Mouse (Mus musculus) liver, embryonic 14.5 days (tissue): ENCODE measurements around the gene Tfpt. TPM values are rescaled to one million over a fixed set of nuclear protein-coding genes. Genes with fewer than 3 reads are reported as not detected.

Source experiments
- ATAC-seq: fragments of 200-750 bp; cut with Nextera tagmentation; 2 replicates; pipeline ENCODE4 v1.8.0; 2017; ENCODE audit warnings: moderate number of reproducible peaks, mild to moderate bottlenecking, moderate library complexity; ENCODE audit not compliant: insufficient read depth
- DNase-seq, 3 experiments: peaks; one replicate each; pipeline ENCODE4 v3.0.0-alpha.2; 2012 to 2013; ENCODE audit warnings: low read depth in 3 of 3, low spot score in 3 of 3
- H3K27ac ChIP-seq: fragments of 300-500 bp; sonication (generic); 2 replicates; pipeline ENCODE4 v1.5.1; 2014; ENCODE audit warnings: moderate library complexity, mild to moderate bottlenecking, control low read depth, inconsistent platforms
- H3K27me3 ChIP-seq: fragments of 300-500 bp; sonication (generic); 2 replicates; pipeline ENCODE4 v1.6.1; 2014; ENCODE audit warnings: mild to moderate bottlenecking, low read length, moderate library complexity; ENCODE audit not compliant: control insufficient read depth, insufficient read depth
- H3K36me3 ChIP-seq: fragments of 300-500 bp; sonication (generic); replicated peaks from 2 replicates; pipeline ENCODE4 v1.6.1; 2014; ENCODE audit warnings: low read depth; ENCODE audit not compliant: control insufficient read depth, insufficient read depth
- H3K4me1 ChIP-seq, 2 experiments: fragments of 200-500 bp in 1 of 2; fragments of 300-500 bp in 1 of 2; sonication (generic) in 1 of 2; replicated peaks; 2 replicates each; pipeline ENCODE4 v1.6.1; 2012 to 2014; ENCODE audit warnings: antibody characterized with exemption in 1 of 2, inconsistent platforms in 1 of 2, low read length in 1 of 2; ENCODE audit not compliant: control insufficient read depth in 2 of 2, insufficient read depth in 2 of 2
- H3K4me2 ChIP-seq: fragments of 300-500 bp; sonication (generic); 2 replicates; pipeline ENCODE4 v1.6.1; 2014; ENCODE audit warnings: low read depth, mild to moderate bottlenecking, control low read depth, moderate library complexity
- H3K4me3 ChIP-seq, 2 experiments: fragments of 200-500 bp in 1 of 2; fragments of 300-500 bp in 1 of 2; sonication (generic) in 1 of 2; 2 replicates each; pipeline ENCODE4 v1.5.1; 2012 to 2014; ENCODE audit warnings: low read depth in 2 of 2, low read length in 2 of 2, mild to moderate bottlenecking in 2 of 2, control low read depth in 1 of 2, inconsistent platforms in 1 of 2, moderate library complexity in 1 of 2; ENCODE audit not compliant: insufficient read depth in 1 of 2
- H3K9ac ChIP-seq: fragments of 300-500 bp; sonication (generic); replicated peaks from 2 replicates; pipeline ENCODE4 v1.6.1; 2014; ENCODE audit warnings: mild to moderate bottlenecking, control low read depth, moderate library complexity
- H3K9me3 ChIP-seq: fragments of 300-500 bp; sonication (generic); 2 replicates; pipeline ENCODE4 v1.6.1; 2016; ENCODE audit warnings: low read length, mixed read lengths; ENCODE audit not compliant: control insufficient read depth
- CTCF ChIP-seq: IDR thresholded peaks from 2 replicates; pipeline ENCODE4 v1.5.1; 2016; ENCODE audit warnings: antibody characterized with exemption, low read depth, control low read depth
- EP300 ChIP-seq: IDR thresholded peaks from 2 replicates; pipeline ENCODE4 v1.6.1; 2016; ENCODE audit warnings: antibody characterized with exemption, low read depth
- WGBS: fragments of 180-500 bp; shearing (Covaris S2); extraction: QIAGEN DNeasy Blood & Tissue Kit; methylation state at CpG from one replicate; pipeline ENCODE4 v1.1.7; 2014; ENCODE audit not compliant: insufficient replicate concordance; 5-methylcytosine and 5-hydroxymethylcytosine counted together
- polyA plus RNA-seq, 2 experiments: library from polyadenylated mRNA; depleted of rRNA in 1 of 2; stranded (reverse) in 1 of 2; unstranded in 1 of 2; fragments of >200 nt; fragmentation: Nextera tagmentation in 1 of 2; extraction: Ambion mirVana in 1 of 2; gene quantifications; 2 replicates each; pipeline versions ENCODE4 v1.2.1 to v1.2.3; 2012 to 2014

Gene Tfpt
- polyA plus RNA-seq, 2 experiments, result 7.7 to 10.7 TPM

DNA sequence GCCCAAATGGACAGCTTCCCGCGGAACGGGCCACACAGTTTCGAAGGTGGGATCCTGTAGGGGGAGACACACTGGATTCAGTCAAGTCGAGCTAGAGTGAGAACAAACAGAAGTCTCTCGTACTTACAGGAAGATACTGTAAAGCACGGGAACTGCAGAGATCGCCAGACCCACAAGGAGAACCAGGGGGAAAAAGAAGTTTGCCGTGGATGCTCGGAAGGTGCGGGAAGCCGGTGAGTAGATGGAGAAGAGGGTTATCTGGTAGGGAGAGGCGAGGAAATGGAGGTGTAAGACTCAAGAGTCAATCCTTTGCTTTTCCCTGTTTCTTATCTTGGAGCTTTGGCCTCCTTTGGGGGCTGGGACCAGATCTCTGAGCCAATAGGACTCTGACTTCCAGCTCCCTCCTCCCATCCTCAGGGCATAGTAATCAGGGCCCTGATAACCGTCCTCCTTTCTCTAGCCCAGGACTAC, 37.2 kb upstream of the Tfpt start:
- ATAC-seq (peak; percentile 25), DNase-seq (peak; percentile 24 to 68 (median 46))
- WGBS, result 22% methylated on average over 14 of the region's 14 CpGs
- peak overlapping the region; percentile 78 for H3K27ac ChIP-seq
- no peaks in the 10 kb centered on the region for H3K9me3 ChIP-seq
- peak overlapping the region; percentile 67 to 79 for H3K4me3 ChIP-seq
- peak overlapping the region; percentile 96 for H3K4me2 ChIP-seq
- H3K36me3 ChIP-seq, result peaks cover 10% of the 10 kb centered on the region
- H3K9ac ChIP-seq, result peak overlapping the region; percentile 64
- TF ChIP-seq EP300 (no peak), CTCF (peak; percentile 43)
- H3K4me1 ChIP-seq, result peaks cover 20 to 22% of the 10 kb centered on the region in 2 experiments
- no peaks in the 10 kb centered on the region for H3K27me3 ChIP-seq

- Histone ChIP-seq H3K9me3 (no peaks in the 10 kb centered on the region), H3K4me1 (peaks cover 20 to 22% of the 10 kb centered on the region in 2 experiments), H3K4me3 (peak within 1 kb of the TSS; percentile 78 to 79), H3K36me3 (peaks cover 23% of the 10 kb centered on the region), H3K27me3 (no peaks in the 10 kb centered on the region), H3K27ac (peak within 1 kb of the TSS; percentile 79), H3K4me2 (peak within 1 kb of the TSS; percentile 96), H3K9ac (peak within 1 kb of the TSS; percentile 77)
- 2% methylated on average over 45 of the region's 45 CpGs for WGBS
- 0 out of 2 replicates have a peak, but pooled peaks have one; percentile 27 for TF ChIP-seq EP300
- no peak for TF ChIP-seq CTCF
- peak; percentile 98 for ATAC-seq
- DNase-seq, result peak; percentile 97 to 98 (median 98)
These were observed 35.7 kb upstream of the Tfpt start, which contains the start of gene Leng1 for GRCm38 (mm10) chr7:3665215-3666114. Leng1 (minus strand) TSS chr7:3665840.

- H3K4me2 ChIP-seq, result peak overlapping the region; percentile 96
These were observed 34.9 kb upstream of the Tfpt start for GRCm38 (mm10) chr7:3664524-3665214.

GRCm38 (mm10) chr7:3658578-3658977, 28.8 kb upstream of the Tfpt start:
- no peak for DNase-seq
- no peak for TF ChIP-seq CTCF
- TF ChIP-seq EP300, result no peak

More at GRCm38 (mm10) chr7:3664524-3665214, 34.9 kb upstream of the Tfpt start:
- Histone ChIP-seq H3K4me3 (peak overlapping the region; percentile 78 to 79), H3K27me3 (no peaks in the 10 kb centered on the region), H3K9me3 (no peaks in the 10 kb centered on the region), H3K4me1 (peaks cover 20 to 22% of the 10 kb centered on the region in 2 experiments), H3K27ac (peak overlapping the region; percentile 79), H3K9ac (peak overlapping the region; percentile 77), H3K36me3 (peaks cover 31% of the 10 kb centered on the region)
- 20% methylated on average over 15 of the region's 15 CpGs for WGBS
- DNase-seq (peak in 1 of 3 experiments; percentile 32), ATAC-seq (peak; percentile 42; the same call in 1 of the 2 replicates)
- TF ChIP-seq EP300 (no peak), CTCF (no peak)

More at GRCm38 (mm10) chr7:3658578-3658977, 28.8 kb upstream of the Tfpt start:
- Histone ChIP-seq H3K27me3 (no peaks in the 10 kb centered on the region), H3K4me3 (no peak overlapping the region), H3K9ac (no peak overlapping the region), H3K36me3 (peaks cover 92% of the 10 kb centered on the region), H3K4me1 (peaks cover 0 to 1% of the 10 kb centered on the region in 2 experiments; a peak in 1 of 4 replicates), H3K9me3 (no peaks in the 10 kb centered on the region), H3K4me2 (no peak overlapping the region), H3K27ac (no peak overlapping the region)
- WGBS, result 88% methylated on average over 14 of the region's 14 CpGs
- ATAC-seq, result no peak
